Mouse (Mus musculus) embryo, embryonic 11.5 days (tissue): Measurements from ENCODE around the gene Mpzl2.

Experiments used
- DNase-seq: peaks from one replicate; pipeline ENCODE4 v3.0.0-alpha.2; 2012; ENCODE audit warnings: low read depth, low spot score

Gene Mpzl2

GRCm38 (mm10) chr9:45084556-45084955 is 45.0 kb downstream of the Mpzl2 start:
- DNase-seq: no peak

GRCm38 (mm10) chr9:45085741-45086690 is 46.4 kb downstream of the Mpzl2 start:
- no peak for DNase-seq

GRCm38 (mm10) chr9:45088040-45088439 is 48.4 kb downstream of the Mpzl2 start:
- no peak for DNase-seq

GRCm38 (mm10) chr9:45090811-45091210 is 51.2 kb downstream of the Mpzl2 start:
- DNase-seq: no peak

GRCm38 (mm10) chr9:45092641-45093040 is 53.0 kb downstream of the Mpzl2 start:
- DNase-seq: no peak

GRCm38 (mm10) chr9:45095149-45095937 is 55.7 kb downstream of the Mpzl2 start:
- no peak for DNase-seq

GRCm38 (mm10) chr9:45097877-45098276 is 58.3 kb downstream of the Mpzl2 start:
- no peak for DNase-seq

GRCm38 (mm10) chr9:45098426-45098825 is 58.8 kb downstream of the Mpzl2 start:
- DNase-seq: no peak

GRCm38 (mm10) chr9:45102528-45102927 is 62.9 kb downstream of the Mpzl2 start:
- no peak for DNase-seq

GRCm38 (mm10) chr9:45103211-45103979 is 63.8 kb downstream of the Mpzl2 start:
- no peak for DNase-seq
